Mouse (Mus musculus): ENCODE data around the gene Tmem33.

Gene Tmem33

DNA sequence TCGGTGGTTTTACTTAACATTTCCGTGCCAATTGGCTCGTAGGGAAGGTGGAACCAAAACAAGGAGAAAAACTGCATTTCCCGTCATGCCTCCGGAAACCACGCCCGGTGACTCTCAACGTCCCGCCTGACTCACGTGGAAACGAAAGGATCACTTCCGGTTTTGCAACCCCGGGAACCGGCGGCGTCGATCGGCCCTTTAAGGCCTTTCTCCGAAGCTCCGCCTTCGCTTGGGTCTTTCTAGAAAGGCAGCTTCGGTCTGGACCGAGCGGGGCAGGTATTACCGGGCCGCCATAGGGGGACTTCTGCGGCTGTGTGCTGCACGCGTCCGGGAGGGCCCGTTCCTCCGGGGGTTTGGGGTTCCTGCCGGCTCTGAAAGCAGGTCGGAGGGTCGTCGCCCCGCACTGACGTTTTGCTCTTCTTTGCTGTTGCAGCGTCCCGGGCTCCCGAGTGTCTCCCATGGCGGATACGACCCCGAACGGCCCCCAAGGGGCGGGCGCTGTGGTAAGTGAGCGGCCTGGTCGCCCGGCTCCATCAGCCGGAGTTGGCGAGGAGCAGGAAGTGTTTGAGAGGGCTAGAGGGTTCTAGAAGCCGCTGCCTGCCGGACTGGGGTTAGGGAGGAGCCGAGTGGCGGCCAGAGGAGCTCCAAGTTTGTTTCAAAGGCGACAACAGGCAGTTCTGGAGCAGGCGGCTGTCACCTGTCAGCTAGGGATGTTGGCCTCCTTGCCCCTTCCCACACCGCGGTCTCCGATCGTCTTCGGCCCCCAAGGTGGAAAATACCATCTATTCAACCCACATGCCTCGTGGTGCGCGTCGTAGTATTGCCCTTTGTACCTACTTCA is at the start of gene Tmem33:
Gene Tmem33, plus strand, starts transcription at position 35 of the 841 bp plus-strand sequence.
- DNase-seq = peak; percentile 85 to 89

DNA sequence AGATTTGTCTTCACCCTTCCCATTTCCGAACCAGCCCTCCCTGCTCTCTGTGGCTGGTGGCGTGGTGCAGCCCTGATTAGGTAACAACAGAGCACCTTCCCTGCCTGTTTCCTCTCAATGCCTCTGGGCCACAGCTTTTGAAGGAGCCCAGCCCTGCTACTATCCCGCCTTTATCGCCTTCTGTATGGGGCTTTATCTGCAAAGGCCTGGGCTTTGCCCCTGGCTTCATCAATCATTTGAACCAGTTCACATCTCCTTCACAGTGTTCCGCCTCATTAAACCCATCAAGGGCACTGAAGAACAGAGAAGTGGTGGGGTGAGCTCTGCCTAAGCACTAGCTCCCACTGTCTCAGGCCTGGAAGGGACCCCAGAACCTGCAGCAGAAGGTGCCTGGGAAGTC is 47.2 kb upstream of the Tmem33 start:
- no peak for DNase-seq

DNA sequence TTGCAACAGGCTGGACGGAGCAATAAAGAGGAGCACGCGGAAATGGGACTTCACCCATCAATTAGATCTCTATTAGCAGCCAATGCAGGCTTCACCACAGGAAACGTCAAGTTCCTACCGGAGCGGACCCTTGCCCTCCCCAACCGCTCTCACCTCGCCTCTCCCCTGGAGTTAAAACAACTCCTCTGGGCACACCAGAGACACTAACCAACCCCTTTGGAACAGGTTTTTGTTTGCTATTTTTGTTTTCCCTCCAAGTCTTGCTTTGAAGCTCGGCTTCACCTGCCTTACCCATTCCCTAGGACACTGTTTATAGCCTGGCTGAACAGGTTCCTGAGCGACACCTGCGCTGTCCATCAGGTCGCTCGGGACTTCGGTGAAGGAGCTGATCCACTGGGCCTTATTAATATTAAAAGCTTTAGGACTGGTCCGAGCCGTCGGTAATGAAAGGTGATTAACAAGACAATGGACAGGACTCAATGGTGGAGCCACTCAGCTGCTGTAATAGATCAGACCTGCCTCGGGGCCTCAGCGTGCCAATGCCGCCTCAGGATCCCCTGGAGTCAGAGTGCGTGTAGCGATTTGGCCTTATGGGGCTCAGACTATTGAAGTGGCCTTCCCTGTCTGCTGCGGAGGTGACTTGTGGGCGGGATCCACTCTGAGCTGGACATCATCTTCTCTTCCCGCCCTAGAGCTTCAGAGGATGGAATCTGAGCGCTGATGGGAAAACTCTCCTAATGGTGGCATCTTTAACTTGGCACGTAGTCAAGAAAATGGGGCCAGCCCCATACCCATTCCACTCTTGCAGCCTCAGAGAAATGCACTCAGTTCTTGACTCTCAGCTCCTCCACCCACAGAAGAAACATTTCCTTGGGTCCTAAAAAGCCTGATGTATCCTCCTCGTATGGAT is 45.0 kb upstream of the Tmem33 start:
- DNase-seq = no peak

DNA sequence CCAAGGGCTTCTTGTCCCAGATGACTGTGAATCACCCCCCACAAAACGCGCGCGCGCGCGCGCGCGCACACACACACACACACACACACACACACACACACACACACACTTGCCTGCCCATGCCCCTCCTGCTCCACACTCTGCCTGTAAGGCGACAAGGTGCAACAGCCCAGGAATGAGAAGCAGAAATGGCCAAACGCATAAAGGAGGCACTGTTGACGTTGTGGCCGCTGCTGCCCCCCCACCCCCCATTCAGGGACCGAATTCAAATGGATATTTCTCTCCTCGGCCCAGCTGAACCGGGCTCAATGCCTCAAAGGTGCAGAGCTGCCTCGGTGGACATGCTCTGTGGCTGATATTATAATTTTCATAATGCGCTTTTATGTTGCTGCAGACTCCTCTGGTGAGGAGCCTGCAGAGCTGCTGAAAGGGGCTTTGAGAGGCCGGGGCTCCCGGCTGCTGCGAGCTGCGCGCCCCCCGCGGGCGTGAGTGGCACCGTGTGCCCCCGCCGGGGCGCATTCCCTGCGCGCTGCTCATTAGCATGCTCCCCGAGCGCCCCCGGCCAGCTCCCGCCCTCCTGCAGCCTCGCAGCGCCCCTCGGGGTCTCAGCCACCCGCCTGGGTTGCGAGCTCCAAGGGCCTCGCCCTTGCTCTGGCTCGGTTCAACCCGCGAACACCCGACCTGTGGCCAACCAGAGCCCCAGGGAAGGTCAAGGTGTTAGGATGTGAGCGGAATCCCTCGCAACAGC is 44.2 kb upstream of the Tmem33 start:
- DNase-seq = no peak

DNA sequence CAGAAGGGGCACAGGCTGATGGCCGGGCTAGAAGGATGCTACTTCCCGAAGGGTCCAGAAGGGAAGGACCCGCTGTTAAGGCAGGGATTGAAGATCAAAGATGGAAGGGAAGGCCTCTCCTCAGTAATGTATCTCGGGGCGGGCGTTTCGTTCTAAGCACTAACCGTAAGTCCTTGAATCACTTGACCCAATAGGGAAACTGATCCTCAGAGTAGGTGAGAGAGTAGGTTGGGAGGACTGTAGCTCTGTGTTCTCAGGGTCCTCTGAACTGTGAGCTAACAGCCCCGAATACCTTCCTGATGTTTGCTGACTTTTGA is 43.6 kb upstream of the Tmem33 start:
- DNase-seq = no peak

DNA sequence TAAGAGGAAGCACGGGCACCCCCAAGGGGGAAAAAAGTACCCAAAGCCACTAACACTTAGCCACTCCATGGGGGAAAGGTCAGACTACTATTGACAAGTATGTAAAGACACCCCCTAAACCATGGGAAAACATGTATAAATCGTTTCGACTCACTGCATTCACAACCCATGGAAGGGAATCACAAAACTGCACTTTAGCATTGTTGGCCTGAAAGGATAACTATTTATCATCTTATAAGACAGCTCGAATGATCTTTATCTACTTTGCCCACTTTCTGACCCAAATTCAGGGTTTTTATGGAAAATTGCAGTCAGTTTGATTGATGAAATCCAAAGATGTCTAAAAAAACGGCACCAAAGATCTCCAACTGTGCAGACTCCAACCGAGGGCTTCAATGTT is 38.5 kb upstream of the Tmem33 start:
- DNase-seq = no peak

DNA sequence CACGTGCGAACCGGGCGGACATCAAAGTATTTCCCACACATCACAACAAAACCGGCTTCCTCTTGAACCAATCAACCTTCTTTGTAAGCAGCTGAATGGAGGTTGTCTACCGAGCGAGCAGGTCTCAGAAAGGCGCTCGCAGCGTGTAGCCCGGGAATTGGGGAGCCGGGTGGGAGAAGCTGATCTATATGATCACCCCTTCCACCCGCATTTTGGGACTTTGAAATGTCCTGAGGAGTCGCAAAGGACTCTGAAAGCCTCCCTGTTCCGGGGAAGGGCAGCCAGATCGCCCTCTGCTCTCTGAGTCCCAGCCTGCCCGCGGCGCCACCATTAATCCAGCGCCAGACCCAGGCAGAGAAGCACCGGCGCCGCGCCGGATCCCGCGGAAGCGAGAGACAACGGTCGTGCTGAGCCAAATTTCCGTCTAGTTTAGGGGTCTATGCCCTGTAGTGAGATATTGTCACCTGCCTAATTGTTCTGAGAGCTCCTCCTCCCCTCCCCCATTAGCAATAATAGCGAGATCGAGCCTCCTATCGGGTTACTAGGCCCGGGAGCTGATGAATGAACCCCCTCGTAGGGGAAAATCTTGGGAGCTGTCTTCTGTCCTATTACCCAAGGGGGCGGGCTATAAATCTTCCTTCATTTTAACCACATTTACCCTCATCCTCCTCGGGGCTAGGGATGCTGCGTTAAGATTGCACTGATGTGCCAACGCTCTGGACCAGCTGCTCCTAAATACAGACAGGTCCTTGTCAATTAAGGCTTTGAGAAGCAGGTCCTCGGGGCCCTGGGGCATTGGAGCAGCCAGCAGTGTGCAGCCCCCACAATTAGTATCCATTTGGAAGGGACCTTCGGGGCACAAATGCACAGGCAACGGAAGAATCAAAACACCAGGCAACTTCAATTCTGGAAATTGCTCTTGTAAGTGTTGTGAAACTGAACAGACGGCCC is 37.6 kb upstream of the Tmem33 start:
- DNase-seq = no peak

DNA sequence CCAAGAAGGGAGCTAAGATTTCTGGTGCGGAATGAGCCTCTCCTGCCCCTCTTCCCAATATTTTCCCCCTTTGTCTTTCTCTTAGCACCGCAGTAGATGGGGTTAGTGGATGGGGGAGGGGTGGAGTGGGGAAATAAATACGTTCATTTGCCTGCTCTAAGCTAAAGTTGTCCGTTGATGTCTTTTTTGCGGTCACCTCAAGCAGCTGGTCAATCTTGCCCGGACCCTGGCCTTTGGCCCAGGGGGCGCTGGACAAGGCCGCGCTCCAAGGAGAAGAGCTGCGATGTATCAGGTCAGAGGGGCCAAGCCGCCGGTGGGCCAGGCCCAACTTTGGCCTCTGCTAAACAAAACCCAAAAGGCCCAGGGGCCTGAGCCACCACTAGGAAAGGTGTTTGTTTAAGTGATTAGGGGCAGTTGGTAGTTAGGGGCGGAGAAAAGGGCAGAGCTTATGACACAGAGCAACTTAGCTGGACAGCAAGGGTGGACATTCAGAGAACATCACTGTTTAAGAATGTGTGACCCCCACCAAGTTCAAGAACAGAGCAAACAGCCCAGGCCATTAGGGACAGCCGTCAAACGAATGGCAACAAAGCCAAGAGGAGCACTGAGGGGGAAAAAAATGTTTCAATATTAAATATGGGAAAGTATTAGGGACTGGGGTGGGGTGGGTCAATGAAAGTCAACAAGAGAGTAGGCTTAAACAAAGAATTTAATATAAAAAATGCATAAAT is 36.8 kb upstream of the Tmem33 start:
- DNase-seq = no peak

DNA sequence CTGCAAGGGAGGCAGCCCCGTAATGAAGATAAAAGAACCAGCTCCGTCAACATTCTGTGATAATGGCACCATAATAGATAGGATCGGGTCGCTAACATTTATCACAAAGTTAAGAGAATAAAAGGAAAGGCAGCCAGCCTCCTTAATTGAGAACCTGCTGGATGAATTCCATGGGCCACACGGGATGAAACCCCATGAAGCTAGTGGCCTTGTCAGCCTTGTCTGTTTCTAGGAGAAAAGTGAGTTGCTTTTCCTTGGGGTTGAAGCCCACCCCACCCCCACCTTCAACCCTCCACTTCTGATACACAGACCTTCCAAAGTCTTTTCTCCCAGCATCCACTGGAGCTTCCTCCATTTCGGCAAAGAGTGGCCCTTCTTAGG is 36.3 kb upstream of the Tmem33 start:
- no peak for DNase-seq

DNA sequence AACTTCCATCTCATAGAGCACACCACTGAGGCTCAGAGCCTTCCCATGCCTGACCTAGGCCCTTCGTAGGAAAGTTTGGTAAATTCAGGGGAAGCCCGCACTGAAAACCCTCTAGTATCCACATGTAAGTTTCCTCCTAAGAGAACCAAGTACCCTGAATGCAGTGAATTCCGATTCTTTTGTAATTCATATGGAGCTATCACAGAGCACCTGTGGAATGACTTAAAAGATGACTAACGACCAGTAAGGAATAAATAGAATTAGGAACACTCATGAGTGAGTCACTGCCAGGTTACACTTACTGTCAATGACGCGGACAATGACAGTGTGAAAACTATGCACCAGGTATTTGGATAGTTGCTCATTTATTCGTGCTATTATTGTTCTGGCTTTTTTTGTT is 34.6 kb upstream of the Tmem33 start:
- DNase-seq = no peak

DNA sequence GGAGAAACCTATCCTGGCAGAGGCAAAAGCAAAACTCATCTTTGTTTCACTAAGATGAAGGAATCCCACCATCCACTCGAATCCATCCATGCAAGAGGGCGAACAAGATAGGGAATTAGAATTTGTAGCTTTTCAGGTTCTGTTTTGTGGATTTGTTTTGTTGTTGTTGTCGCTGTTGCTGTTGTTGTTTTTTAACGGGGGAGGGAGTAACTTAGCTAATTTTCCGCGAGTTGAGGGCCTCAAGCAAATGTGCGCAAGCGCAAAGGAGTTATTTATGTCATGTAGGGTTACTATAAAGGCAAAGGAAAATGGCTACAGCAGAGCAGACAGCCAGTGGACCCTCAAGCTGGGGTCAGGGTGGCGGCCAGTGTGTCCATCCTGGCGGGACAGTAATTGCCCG is 33.1 kb upstream of the Tmem33 start:
- no peak for DNase-seq

DNA sequence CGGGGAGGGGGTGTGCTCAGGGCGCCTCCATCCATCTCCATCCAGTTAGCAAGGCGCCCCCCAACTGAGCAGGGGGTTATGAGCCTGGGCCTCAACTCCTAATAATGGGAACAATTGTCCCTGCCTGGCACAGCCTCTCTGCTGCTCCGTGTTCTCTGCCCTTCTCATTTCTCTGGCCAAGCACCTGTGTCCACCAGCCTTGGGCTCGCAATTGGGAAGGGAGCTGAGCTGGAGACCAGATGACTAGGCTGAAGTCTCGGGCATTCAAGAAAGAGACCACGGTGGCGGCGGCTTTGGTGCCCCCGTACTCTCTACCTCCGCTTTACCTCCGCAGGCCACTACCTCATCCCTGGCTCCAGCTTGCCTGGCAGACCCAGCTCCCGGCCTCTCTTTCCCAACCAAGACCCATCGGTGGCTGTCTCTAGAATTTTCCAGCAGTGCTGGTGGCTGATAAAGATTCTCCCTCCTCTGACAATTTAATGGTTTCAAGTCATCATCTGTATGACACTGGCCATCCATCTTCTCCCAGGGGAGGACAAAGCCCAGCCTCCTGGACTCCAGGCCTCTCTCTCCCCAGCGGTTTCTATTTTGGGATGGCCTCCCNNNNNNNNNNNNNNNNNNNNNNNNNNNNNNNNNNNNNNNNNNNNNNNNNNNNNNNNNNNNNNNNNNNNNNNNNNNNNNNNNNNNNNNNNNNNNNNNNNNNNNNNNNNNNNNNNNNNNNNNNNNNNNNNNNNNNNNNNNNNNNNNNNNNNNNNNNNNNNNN is 32.5 kb upstream of the Tmem33 start:
- DNase-seq = no peak

DNA sequence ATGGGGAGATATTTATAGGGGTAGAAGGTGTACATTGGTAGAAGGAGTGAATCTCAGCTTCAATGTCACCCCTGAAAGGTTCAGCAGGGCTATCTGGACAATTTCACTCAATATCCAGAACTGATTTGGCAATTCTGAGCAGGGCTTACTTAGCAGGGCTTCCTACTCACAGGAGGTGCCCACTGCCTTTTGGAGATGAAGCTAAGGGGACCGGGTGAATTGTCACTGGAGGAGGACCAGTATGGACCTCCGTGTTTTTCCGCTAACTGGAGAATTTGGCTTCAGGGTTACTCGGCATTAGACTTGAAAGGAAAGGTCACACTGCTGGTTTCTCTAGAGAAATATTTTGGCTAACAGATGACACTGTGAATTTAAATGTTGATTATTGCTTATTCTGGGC is 25.7 kb upstream of the Tmem33 start:
- DNase-seq = no peak

DNA sequence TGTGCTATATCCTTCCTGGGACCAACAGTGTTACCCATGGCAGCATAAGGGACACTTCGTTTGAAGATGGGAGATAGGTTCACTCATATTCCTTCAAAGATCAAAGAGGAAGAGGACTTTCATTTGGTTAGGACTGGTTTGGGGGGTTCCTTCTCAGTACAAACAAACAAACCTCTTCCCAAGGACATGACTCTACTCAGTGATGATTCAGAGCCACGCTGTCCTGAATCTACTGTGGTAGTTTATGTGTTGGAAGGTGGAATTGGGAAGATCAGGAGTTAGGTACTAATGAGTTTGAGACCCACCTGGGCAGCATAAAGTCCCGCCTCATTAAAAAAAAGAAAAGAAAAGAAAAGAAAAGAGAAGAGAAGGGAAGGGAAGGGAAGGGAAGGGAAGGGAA is 24.9 kb upstream of the Tmem33 start:
- DNase-seq = no peak

DNA sequence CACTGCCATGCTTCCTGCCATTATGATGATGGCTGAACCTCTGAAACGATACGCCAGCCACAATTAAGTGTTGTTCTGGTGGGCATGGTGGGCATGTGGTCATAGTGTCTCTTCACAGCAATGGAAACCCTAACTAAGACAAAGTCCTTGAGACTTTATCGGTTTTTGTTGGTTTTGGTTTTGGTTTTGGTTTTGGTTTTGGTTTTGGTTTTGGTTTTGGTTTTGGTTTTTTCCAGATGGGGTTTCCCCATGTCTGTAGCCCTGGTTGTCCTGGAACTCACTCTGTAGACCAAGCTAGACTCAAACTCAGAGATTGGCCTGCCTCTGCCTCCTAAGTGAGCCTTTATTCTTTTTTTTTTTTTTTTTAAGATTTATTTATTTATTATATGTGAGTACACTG is 23.8 kb upstream of the Tmem33 start:
- no peak for DNase-seq

DNA sequence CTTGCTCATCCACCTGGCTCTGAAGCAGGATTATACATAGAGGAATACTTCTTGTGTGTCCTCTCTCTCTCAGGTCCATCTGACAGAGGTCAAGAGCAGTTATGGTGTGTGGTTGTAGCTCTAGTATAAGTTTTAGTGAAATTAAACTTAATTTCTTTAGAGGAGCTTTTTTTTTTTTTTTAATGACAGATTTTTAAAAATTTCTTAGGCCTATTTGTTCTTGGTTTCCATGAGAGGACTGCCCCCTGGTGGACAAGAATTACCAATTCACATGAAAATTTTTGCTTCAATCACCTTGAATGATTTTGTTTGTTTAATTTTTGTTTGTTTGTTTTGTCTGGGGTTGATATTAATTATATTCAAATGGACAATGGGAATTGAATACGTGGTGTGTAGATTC is 22.1 kb upstream of the Tmem33 start:
- no peak for DNase-seq

DNA sequence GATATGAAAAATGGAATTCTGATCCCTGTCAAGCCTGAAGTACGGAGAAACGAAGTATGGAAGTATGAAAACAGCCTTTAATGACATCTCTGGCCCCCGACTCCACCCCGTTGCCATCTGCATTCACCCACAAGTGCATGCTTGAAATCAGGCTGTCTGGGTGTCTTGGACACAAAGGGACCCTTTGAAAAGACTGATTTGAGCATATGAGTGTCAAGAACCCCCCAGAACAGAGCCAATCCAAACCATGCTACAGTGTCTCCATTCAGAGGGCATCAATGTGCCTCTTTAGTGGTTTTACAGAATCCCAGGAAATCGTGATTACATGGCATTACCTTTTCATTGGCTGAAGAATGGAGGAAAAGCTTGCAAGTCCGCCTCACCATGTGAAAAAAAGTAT is 18.7 kb upstream of the Tmem33 start:
- no peak for DNase-seq

DNA sequence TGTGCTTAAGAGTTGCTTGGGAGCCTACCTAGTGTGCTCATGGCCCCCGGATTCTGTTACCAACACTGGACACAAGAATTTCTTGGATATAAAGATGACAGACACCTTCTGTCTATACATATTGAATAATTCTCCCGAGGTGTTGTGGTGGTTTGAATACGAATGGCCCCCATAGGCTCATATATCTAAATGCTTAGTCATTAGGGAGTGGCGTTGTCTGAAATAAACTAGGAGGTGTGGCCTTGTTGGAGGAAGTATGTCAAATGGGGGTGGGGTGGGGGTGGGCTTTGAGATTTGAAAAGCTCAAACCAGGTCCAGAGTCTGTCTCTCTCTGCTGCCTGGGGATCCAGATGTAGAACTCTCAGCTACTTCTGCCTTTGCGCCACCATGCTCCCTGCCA is 17.1 kb upstream of the Tmem33 start:
- no peak for DNase-seq

DNA sequence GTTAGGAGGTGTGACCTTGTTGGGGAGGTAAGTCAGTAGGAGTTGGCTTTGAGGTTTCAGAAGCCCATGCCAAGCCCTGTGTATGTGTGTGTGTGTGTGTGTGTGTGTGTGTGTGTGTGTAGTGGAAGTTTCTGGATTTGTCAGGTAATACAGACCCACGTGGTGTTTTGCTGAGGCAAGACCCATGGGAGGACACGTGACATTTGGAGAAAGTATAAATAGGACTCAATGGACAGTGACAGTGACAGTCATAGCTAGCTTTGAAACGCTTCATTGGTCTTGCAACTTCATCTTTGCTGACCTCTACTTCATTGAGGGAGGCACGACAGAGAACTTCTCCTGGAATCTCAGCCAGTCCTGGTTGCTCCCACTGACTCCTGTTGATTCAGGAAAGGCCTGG is 8.1 kb upstream of the Tmem33 start:
- DNase-seq = no peak

DNA sequence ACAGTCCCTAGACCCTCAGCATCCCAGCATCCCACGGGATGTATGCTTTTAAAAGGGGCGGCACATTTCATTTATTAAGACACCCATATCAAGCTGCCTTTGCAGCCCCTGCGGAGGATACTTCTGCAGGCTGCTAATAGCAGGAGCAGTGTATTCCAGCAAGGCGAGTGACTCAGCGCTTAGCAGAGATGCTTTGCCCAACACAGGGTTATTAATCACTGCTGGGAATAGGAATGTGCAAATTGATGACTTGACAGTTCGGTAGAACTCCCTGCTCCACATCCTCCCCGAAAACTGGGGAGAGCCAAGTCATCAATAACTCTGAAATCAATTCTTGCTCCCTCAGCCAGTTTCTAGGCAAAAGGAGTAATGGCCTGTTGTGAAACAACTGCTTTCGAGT is 4.7 kb upstream of the Tmem33 start:
- no peak for DNase-seq

DNA sequence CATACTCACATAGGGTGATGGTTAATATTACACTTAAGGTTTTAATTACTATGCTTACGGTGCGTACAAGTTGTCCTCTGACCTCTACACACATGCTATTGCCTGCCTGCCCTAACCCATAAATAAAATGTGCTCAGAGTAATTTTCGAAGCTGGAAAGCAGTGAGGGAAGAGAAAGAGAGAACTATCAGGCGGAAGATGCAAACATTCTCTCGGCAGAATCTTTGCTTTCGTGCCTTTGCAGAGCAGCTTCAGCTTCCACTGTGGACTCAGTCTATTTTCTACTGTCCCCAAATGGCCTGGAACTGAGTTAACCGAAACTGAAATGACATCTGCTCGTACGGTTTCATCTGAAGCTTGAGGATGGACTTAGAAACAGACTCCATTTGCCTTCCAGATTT is 1.9 kb upstream of the Tmem33 start:
- DNase-seq = no peak
